Mouse (Mus musculus) ES-Bruce4 (cell line): Measurements from ENCODE around the gene Prm1. TPM values are rescaled to one million over a fixed set of nuclear protein-coding genes. Genes with fewer than 3 reads are reported as not detected.
"Not testable (repeated sequence)": the region's sequence is repeated elsewhere in the genome, so short reads cannot be mapped to it uniquely, and the experiment has no call there.

Experiments used
- H3K27ac ChIP-seq: 2 replicates; pipeline ENCODE4 v1.5.1; 2012; ENCODE audit warnings: low read length, inconsistent platforms; ENCODE audit not compliant: insufficient read depth
- H3K27me3 ChIP-seq: 2 replicates; pipeline ENCODE4 v1.6.1; 2012; ENCODE audit warnings: mild to moderate bottlenecking, low read length, inconsistent platforms; ENCODE audit not compliant: control insufficient read depth, poor library complexity, insufficient read depth, severe bottlenecking
- H3K36me3 ChIP-seq: 2 replicates; pipeline ENCODE4 v1.6.1; 2012; ENCODE audit warnings: inconsistent platforms, mild to moderate bottlenecking, low read length, moderate library complexity; ENCODE audit not compliant: control insufficient read depth, poor library complexity, insufficient read depth, severe bottlenecking
- H3K4me1 ChIP-seq: one replicate; pipeline ENCODE4 v1.8.1; 2011; ENCODE audit warnings: low read length; ENCODE audit not compliant: control insufficient read depth, insufficient read depth
- H3K4me3 ChIP-seq: 2 replicates; pipeline ENCODE4 v1.5.1; 2011; ENCODE audit warnings: low read depth, mild to moderate bottlenecking, low read length
- H3K9ac ChIP-seq: 2 replicates; pipeline ENCODE4 v1.6.1; 2012; ENCODE audit warnings: low read depth, mild to moderate bottlenecking, inconsistent platforms; ENCODE audit not compliant: poor library complexity, severe bottlenecking
- H3K9me3 ChIP-seq: replicated peaks from 2 replicates; pipeline ENCODE4 v1.6.1; 2012; ENCODE audit warnings: mild to moderate bottlenecking, low read length, inconsistent platforms; ENCODE audit not compliant: control insufficient read depth, poor library complexity, insufficient read depth, severe bottlenecking
- CTCF ChIP-seq: IDR thresholded peaks from one replicate; pipeline ENCODE4 v1.8.1; 2011; ENCODE audit warnings: low read depth, low read length
- EP300 ChIP-seq: IDR thresholded peaks from 2 replicates; pipeline ENCODE4 v1.6.1; 2011; ENCODE audit warnings: low read depth, low read length; ENCODE audit not compliant: insufficient read depth
- POLR2A ChIP-seq: IDR thresholded peaks from one replicate; pipeline ENCODE4 v1.8.1; 2011; ENCODE audit warnings: low read length; ENCODE audit not compliant: insufficient read depth
- polyA plus RNA-seq: library from polyadenylated mRNA; stranded (reverse); fragments of >200 nt; gene quantifications from 2 replicates; pipeline ENCODE4 v1.2.4, GENCODE M21; 2011; ENCODE audit warnings: low read depth; ENCODE audit not compliant: missing spikeins, insufficient read depth, insufficient read length

Gene Prm1
- polyA plus RNA-seq, result not detected in 2 replicates

GRCm38 (mm10) chr16:10805789-10806527 lies at the start of gene Prm1:
Prm1 (minus strand) TSS chr16:10805839.
- H3K4me3 ChIP-seq, result no peak within 1 kb of the TSS
- no peak for TF ChIP-seq CTCF
- TF ChIP-seq POLR2A, result no peak
- TF ChIP-seq EP300, result no peak

DNA sequence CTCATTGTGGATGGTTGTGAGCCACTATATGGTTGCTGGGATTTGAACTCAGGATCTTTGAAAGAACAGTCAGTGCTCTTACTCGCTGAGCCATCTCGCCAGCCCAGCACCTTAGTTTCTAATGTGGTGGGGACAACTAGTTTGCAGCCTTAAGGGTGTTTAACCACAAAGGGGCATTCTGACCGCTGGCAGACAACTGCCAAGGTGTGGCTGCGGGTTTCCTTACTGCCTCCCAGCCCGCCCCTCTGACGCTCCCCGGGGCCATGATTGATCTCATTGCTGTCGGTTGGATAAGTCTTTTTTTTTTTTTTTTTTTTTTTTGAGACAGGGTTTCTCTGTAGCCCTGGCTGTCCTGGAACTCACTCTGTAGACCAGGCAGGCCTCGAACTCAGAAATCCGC lies 46.6 kb upstream of the Prm1 start:
- not testable (repeated sequence) for H3K9me3 ChIP-seq, H3K4me3 ChIP-seq, H3K27ac ChIP-seq, H3K36me3 ChIP-seq, H3K9ac ChIP-seq, H3K4me1 ChIP-seq, H3K27me3 ChIP-seq

More at GRCm38 (mm10) chr16:10805789-10806527, at the start of gene Prm1:
- Histone ChIP-seq H3K27me3 (no peaks in the 10 kb centered on the region), H3K9ac (no peak within 1 kb of the TSS), H3K36me3 (no peaks in the 10 kb centered on the region), H3K9me3 (no peaks in the 10 kb centered on the region), H3K4me1 (no peaks in the 10 kb centered on the region), H3K27ac (no peak within 1 kb of the TSS)

DNA sequence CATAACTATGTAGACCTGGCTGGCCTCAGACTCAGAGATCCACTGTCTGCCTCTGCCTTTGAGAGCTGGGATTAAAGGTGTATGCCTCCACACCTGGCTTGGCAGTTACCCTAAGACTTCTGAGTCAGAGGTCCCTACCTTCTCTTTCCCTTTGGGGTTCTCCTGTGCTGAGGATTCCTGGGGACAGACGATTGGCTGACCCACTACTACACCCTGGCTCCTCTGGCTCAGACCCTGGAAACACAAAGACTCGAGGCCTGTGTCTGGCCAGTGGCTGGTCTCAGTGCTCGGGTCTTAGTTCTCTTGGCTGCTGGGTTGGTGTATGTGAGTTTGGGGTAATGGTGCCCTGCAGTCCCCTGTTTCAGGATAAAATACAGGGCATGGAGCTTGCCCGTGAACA lies 45.3 kb upstream of the Prm1 start:
- Histone ChIP-seq H3K27ac (no peak overlapping the region), H3K4me3 (no peak overlapping the region), H3K9ac (no peak overlapping the region), H3K27me3 (no peaks in the 10 kb centered on the region), H3K36me3 (no peaks in the 10 kb centered on the region), H3K9me3 (no peaks in the 10 kb centered on the region), H3K4me1 (no peaks in the 10 kb centered on the region)
- TF ChIP-seq POLR2A (no peak), CTCF (no peak), EP300 (no peak)

GRCm38 (mm10) chr16:10849965-10850861 lies 44.6 kb upstream of the Prm1 start:
- H3K36me3 ChIP-seq, result no peaks in the 10 kb centered on the region
- no peak overlapping the region for H3K9ac ChIP-seq

GRCm38 (mm10) chr16:10846503-10846902 lies 40.9 kb upstream of the Prm1 start:
- H3K27me3 ChIP-seq, result no peaks in the 10 kb centered on the region
- TF ChIP-seq EP300 (no peak), CTCF (peak; percentile 66), POLR2A (no peak)
- H3K36me3 ChIP-seq, result no peaks in the 10 kb centered on the region
- H3K4me3 ChIP-seq, result no peak overlapping the region
- no peak overlapping the region for H3K27ac ChIP-seq
- H3K9ac ChIP-seq, result no peak overlapping the region
- H3K9me3 ChIP-seq, result no peaks in the 10 kb centered on the region
- peaks cover 2% of the 10 kb centered on the region for H3K4me1 ChIP-seq

More at GRCm38 (mm10) chr16:10849965-10850861, 44.6 kb upstream of the Prm1 start:
- H3K27ac ChIP-seq, result no peak overlapping the region
- H3K4me3 ChIP-seq, result no peak overlapping the region
- no peaks in the 10 kb centered on the region for H3K27me3 ChIP-seq
- TF ChIP-seq POLR2A (no peak), EP300 (no peak), CTCF (no peak)
- H3K4me1 ChIP-seq, result no peaks in the 10 kb centered on the region
- H3K9me3 ChIP-seq, result no peaks in the 10 kb centered on the region

DNA sequence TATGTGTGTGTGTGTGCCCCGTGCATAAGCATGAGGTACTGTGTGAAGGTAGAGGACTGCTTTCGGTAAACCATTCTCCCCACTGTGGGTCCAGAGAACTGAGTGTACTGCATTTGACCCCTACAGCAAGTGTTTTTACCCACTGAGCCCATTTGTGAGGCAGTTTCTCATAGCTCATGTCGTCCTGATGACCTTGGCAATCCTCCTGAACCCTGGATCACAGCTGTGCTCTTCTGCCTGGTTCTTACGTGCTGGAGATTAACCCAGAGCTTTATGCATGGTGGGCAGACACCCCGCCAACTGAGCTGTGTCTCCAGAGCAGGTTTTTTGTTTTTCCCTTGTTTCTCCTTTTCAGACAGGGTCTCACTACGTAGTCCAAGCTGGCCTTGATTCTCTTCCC lies 40.3 kb upstream of the Prm1 start:
- H3K27ac ChIP-seq, result no peak overlapping the region
- no peaks in the 10 kb centered on the region for H3K27me3 ChIP-seq
- no peak for TF ChIP-seq POLR2A
- no peak for TF ChIP-seq CTCF
- no peak for TF ChIP-seq EP300
- H3K4me3 ChIP-seq, result no peak overlapping the region
- H3K36me3 ChIP-seq, result no peaks in the 10 kb centered on the region
- peaks cover 2% of the 10 kb centered on the region for H3K4me1 ChIP-seq
- H3K9ac ChIP-seq, result no peak overlapping the region
- H3K9me3 ChIP-seq, result no peaks in the 10 kb centered on the region
